Mouse (Mus musculus) MEL (cell line): ENCODE data around the gene Vars.

Experiments
- CTCF ChIP-seq, 3 experiments: IDR thresholded peaks in 2 of 3; conservative IDR thresholded peaks in 1 of 3; 2 replicates each; pipeline ENCODE4 v1.5.1; 2011 to 2012; ENCODE audit warnings: low read length in 3 of 3, low read depth in 2 of 3, mild to moderate bottlenecking in 2 of 3, improper control_type of control experiment in 1 of 3, inconsistent platforms in 1 of 3, mixed read lengths in 1 of 3, moderate library complexity in 1 of 3; ENCODE audit not compliant: control insufficient read depth in 1 of 3, insufficient read depth in 1 of 3, poor library complexity in 1 of 3, severe bottlenecking in 1 of 3
- EP300 ChIP-seq, 2 experiments: IDR thresholded peaks; 2 replicates each; pipeline ENCODE4 v1.6.1; 2011; ENCODE audit warnings: improper control_type of control experiment in 2 of 2, low read length in 2 of 2, low read depth in 1 of 2, mild to moderate bottlenecking in 1 of 2
- MAFK ChIP-seq: IDR thresholded peaks from 2 replicates; pipeline ENCODE4 v1.6.1; 2011; ENCODE audit warnings: low read depth, mild to moderate bottlenecking, low read length, improper control_type of control experiment, borderline replicate concordance
- MAX ChIP-seq: IDR thresholded peaks from 2 replicates; pipeline ENCODE4 v1.6.1; 2011; ENCODE audit warnings: low read length, improper control_type of control experiment
- POLR2A ChIP-seq, 2 experiments: IDR thresholded peaks; 2 replicates each; pipeline ENCODE4 v1.6.1; 2011 to 2012; ENCODE audit warnings: low read length in 2 of 2, mild to moderate bottlenecking in 2 of 2, control low read depth in 1 of 2, improper control_type of control experiment in 1 of 2, low read depth in 1 of 2, moderate library complexity in 1 of 2; ENCODE audit not compliant: control insufficient read depth in 1 of 2, insufficient read depth in 1 of 2, poor library complexity in 1 of 2
- RCOR1 ChIP-seq: IDR thresholded peaks from 2 replicates; pipeline ENCODE4 v1.6.1; 2012; ENCODE audit warnings: low read depth, mild to moderate bottlenecking, inconsistent platforms, low read length, improper control_type of control experiment
- SIN3A ChIP-seq: IDR thresholded peaks from 2 replicates; pipeline ENCODE4 v1.6.1; 2012; ENCODE audit warnings: low read length, improper control_type of control experiment, inconsistent platforms
- ZC3H11A ChIP-seq: IDR thresholded peaks from 2 replicates; pipeline ENCODE4 v1.6.1; 2012; ENCODE audit warnings: low read depth, mild to moderate bottlenecking, inconsistent platforms, low read length, improper control_type of control experiment

DNA sequence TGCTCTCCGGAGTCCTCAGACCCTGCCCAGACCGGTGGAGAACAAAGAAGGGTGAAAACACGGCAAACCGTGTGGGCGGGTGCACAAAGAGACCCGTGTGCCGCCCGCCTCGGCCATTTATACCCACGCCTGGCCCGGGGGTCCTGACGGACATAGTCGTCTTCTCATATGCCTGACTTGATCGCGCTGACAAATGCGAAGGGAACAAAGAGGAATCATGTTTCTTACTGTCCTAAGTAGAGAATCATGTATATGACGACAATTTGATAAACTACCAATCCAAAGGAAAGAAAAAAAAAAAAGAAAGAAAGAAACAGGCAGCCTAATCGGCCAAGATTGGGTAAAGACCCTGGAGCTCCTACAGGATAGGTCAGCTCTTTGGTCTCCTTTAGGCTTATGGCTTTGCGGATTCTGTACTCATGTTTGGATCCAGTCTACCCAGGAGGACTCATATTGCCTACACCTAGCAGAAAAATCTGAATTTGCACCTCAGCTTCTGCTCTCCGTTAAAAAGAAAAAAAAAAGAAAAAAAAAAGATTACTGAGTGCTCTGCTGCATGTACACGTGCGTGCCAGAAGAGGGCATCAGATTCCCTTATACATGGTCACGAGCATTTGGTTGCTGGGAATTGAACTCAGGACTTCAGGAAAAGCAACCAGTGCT lies 48.3 kb upstream of the Vars start:
- TF ChIP-seq SIN3A (peak; percentile 85), POLR2A (IDR thresholded peaks at IDR 0.05; ENCODE audit: control insufficient read depth in 1 of 2, insufficient read depth in 1 of 2, low read depth in 1 of 2, low read length in 2 of 2, poor library complexity in 1 of 2) (peak; percentile 87 to 97), EP300 (IDR thresholded peaks at IDR 0.05; ENCODE audit: low read depth in 1 of 2, low read length in 2 of 2) (no peak), ZC3H11A (no peak), RCOR1 (no peak), MAFK (no peak), CTCF (IDR thresholded peaks at IDR 0.05 in 2 of 3, conservative IDR thresholded peaks at IDR 0.05 in 1 of 3; ENCODE audit: control insufficient read depth in 1 of 3, insufficient read depth in 1 of 3, low read depth in 2 of 3, low read length in 3 of 3, poor library complexity in 1 of 3, severe bottlenecking in 1 of 3) (peak; percentile 24 to 35 (median 30); a peak in 3 of 6 replicates), MAX (peak; percentile 99)
